In genomic region chr13:21402287-21402846, GRCm38 (mm10) we compare ENCODE assay signal across 8 mouse cellular contexts. TPM values are rescaled to one million over a fixed set of nuclear protein-coding genes. Genes with fewer than 3 reads are reported as not detected.
A peak's percentile ranks its signal among the peaks of the same experiment; 100 is the strongest.
DNase-seq lines count a peak whose midpoint lies in the region; ATAC-seq lines count a peak whose summit lies in the region.

Gene Zkscan3, minus strand, starts transcription at chr13:21402755.

- H3K9me3 ChIP-seq in hindbrain, embryonic 15.5 days, result no peaks in the 10 kb centered on the region

- WGBS in hindbrain, embryonic 15.5 days, result under 1% methylated on average over 35 of the region's 35 CpGs
- 3% methylated on average over 35 of the region's 35 CpGs for WGBS in macrophage (ENCODE audit: missing documents)

- peaks cover 32% of the 10 kb centered on the region for H3K4me1 ChIP-seq in hindbrain, embryonic 15.5 days (replicated peaks)

- peak within 1 kb of the TSS; percentile 70 for H3K4me2 ChIP-seq in hindbrain, embryonic 15.5 days

- H3K27me3 ChIP-seq in hindbrain, embryonic 15.5 days, result no peaks in the 10 kb centered on the region

- H3K36me3 ChIP-seq in hindbrain, embryonic 15.5 days, result no peaks in the 10 kb centered on the region
- 0 out of 2 replicates have a peak, but pooled peaks cover 11% of the 10 kb centered on the region for H3K36me3 ChIP-seq in macrophage (ENCODE audit: inconsistent target)

- peaks cover 38% of the 10 kb centered on the region for H3K79me2 ChIP-seq in macrophage (ENCODE audit: inconsistent target)

- ATAC-seq in hindbrain, embryonic 15.5 days (ENCODE audit: low FRiP score, low read depth), result peak; percentile 97

- peak within 1 kb of the TSS; percentile 63 for H3K27ac ChIP-seq in hindbrain, embryonic 15.5 days (replicated peaks)
- H3K27ac ChIP-seq in macrophage, result peak within 1 kb of the TSS; percentile 31

- peak within 1 kb of the TSS; percentile 66 for H3K9ac ChIP-seq in hindbrain, embryonic 15.5 days

- peak; percentile 85 for DNase-seq in R1 (ENCODE audit: low read depth, low spot score)
- DNase-seq in cerebellum, postnatal 25 days, result peak; percentile 90 to 93
- peak; percentile 75 to 82 for DNase-seq in frontal cortex, postnatal 36 days (ENCODE audit: low spot score in 2 of 2)
- peak; percentile 67 for DNase-seq in left cerebral cortex, adult 11 months (ENCODE audit: low spot score)
- peak; percentile 82 for DNase-seq in right cerebral cortex, adult 18-20 months
- peak; percentile 25 for DNase-seq in urinary bladder, postnatal 10 days (ENCODE audit: low spot score)

- H3K4me3 ChIP-seq in hindbrain, embryonic 15.5 days, result peak within 1 kb of the TSS; percentile 60
- peak within 1 kb of the TSS; percentile 62 for H3K4me3 ChIP-seq in macrophage (ENCODE audit: inconsistent target)

RNA-seq across cellular contexts. Expression of gene Zkscan3, which starts in this region (rescaled TPM):
- 65.8 and 71.1 TPM in 2 replicates for polyA plus RNA-seq in hindbrain, embryonic 15.5 days (2015; fragmentation: Nextera tagmentation; extraction: Ambion mirVana)
- total RNA-seq in macrophage (2018; cell fraction: chromatin; rRNA removed), result 100 to 1,000 TPM in 22 of 26 experiments, 10 to 100 TPM in 4; 65.5 to 224 (median 143) TPM
- total RNA-seq in macrophage (2018; cell fraction: cytosol; rRNA removed), result 10 to 100 TPM in 20 of 26 experiments, 1 to 10 TPM in 6; 4.8 to 29.1 (median 17.3) TPM
- 100 to 1,000 TPM in 9 of 26 experiments, 10 to 100 TPM in 17; 50.8 to 186 (median 88.5) TPM for total RNA-seq in macrophage (2018; cell fraction: nucleus; rRNA removed)
- polyA plus RNA-seq in macrophage (2018), result 19.2 to 36.6 TPM (median 20.7 TPM) in 3 replicates

Comparison
In these comparisons a context has a peak if more than half of its experiments do, and no peak if none do; other contexts are left out.
1. Peak in every context shown above with its lines: DNase-seq, ATAC-seq, H3K4me3 ChIP-seq and H3K27ac ChIP-seq.
2. DNase-seq: peak in every context shown above with its lines; median percentile 92 in cerebellum, postnatal 25 days; 85 in R1; 82 in right cerebral cortex, adult 18-20 months; 78 in frontal cortex, postnatal 36 days; 67 in left cerebral cortex, adult 11 months; 25 in urinary bladder, postnatal 10 days.